Mouse (Mus musculus): ENCODE data around the gene Rgs3.
"Not testable (repeated sequence)": the region's sequence is repeated elsewhere in the genome, so short reads cannot be mapped to it uniquely, and the experiment has no call there.

Rgs3 gene

DNA sequence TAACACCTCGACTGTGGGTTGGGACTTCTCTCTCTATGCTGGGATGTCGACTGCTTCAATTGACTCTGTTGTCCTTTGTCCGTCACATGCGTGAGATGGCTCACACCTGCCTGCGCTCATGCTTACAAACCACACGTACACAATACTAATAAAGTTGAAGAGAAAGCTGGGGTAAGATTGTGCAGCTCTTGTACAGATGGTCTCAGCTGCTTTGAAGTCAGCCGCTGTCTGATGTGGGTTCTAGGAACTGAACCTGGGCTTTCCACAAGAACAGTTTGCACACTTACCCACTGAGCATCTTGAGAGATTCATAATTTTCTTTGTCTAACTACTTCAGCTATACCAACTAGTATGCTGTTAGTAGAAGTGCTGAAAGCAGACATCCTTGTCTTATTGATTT, 7.7 kb upstream of the Rgs3 start:
- no peak for DNase-seq (ENCODE audit: low read depth, low spot score)

GRCm38 (mm10) chr4:62557436-62557835, 2.2 kb upstream of the Rgs3 start:
- peak; percentile 43 for DNase-seq (ENCODE audit: low read depth, low spot score)

DNA sequence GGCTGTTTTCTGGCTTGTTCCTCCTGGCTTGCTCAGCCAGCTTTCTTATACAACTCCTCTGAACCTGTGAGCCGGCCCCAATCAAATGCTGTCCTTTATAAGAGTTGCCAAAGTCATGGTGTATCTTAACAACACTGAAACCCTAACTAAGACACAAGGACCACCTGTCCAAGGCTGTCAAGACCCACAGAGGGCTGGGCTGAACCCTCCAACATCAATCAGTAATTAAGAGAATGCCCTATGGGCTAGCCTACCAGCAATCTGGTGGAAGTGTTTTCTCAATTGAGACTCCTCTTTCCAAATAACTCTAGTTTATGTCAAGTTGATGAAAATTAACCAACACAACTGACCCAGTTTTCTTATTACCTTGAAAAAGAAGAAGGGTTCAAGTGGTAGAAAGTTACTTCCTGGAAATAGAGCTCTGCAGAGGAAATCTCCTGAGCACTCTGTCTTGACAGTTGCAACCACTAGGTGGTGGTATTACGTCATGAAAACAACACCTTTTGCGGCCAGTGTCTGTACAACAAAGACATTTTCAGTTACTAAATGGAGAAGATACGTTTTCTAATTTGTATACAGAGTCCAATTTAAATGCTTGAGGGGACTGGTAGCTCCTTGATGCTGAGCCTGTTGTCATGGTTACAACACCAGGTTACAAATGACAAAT, 1.4 kb downstream of the Rgs3 start:
- peak; percentile 64 for DNase-seq (ENCODE audit: low read depth, low spot score)

GRCm38 (mm10) chr4:62561630-62562001, 2.0 kb downstream of the Rgs3 start:
- DNase-seq (ENCODE audit: low read depth, low spot score): no peak

DNA sequence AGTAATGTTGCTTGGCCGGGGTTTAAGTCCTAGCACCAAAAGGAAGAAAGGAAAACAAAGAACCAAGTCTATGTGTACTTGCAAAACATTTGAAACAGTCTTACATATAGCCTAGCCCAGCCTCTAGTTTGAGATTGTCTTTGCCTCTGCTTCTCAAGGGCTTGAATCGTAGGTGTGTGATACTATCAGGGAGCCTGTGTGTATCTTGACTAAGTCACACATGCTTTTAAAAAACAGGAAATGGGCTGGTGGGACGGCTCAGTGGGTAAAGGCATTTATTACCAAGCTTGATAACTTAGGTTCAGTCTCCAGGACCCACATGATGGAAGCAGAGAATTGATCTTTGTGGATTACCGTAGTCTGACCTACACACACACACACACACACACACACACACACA, 2.4 kb downstream of the Rgs3 start:
- DNase-seq (ENCODE audit: low read depth, low spot score): no peak

GRCm38 (mm10) chr4:62566530-62566929, 6.9 kb downstream of the Rgs3 start:
- no peak for DNase-seq (ENCODE audit: low read depth, low spot score)

DNA sequence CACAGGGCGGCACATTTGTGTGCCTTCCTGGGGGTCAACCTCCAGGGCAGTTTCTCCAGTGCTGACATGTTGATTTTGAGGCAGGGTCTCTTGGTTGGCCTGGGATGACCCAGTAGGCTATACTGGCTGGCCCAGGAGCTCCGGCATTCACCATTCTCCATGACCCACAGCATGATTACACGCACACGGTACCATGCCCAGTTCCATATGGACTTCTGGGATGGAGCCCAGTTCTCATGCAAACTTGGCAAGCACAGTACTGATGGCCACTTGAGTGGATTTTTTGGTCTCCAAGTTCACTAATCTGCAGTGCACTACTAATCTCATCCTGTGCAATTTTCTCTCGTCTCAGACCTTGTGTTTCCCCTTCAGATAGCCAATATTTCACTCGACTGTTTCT, 8.0 kb downstream of the Rgs3 start:
- DNase-seq (ENCODE audit: low read depth, low spot score): no peak

DNA sequence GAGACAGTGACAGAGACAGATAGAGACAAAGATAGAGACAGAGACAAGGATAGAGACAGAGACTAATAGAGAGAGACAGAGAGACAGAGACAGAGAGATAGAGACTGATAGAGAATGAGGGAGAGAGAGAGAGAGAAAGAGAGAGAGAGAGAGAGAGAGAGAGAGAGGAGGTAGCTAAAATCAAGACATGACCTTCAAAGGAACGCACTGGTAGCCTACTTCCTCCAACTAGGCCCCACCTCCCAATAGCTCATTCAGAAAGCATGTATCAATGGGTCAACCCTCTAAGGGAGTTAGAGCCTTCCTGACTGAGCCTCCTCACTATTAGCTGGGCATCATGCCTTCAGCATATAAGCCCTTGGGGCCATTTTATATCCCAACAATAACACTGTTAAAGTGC, 8.7 kb downstream of the Rgs3 start:
- no peak for DNase-seq (ENCODE audit: low read depth, low spot score)

DNA sequence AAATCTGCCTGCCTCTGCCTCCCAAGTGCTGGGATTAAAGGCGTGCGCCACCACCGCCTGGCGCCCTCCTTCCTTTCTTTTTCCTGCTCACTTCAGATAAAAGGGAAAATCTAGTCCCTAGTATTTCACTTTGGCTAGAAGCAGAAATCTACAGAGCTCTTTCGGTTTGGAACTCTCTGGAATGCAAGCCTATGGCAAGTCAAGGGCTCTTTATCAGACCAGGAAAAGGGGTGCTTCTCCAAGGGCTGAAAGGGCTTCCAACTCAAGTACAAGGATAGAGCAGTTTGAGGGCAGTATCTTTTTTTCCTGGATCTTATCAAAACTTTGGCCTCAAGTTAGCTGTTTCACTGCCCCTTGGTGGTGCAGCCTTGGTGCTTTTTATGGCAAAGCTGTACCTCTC, 10.0 kb downstream of the Rgs3 start:
- DNase-seq (ENCODE audit: low read depth, low spot score): no peak

- DNase-seq (ENCODE audit: low read depth, low spot score): no peak
Observed at GRCm38 (mm10) chr4:62570029-62570428, 10.4 kb downstream of the Rgs3 start.

DNA sequence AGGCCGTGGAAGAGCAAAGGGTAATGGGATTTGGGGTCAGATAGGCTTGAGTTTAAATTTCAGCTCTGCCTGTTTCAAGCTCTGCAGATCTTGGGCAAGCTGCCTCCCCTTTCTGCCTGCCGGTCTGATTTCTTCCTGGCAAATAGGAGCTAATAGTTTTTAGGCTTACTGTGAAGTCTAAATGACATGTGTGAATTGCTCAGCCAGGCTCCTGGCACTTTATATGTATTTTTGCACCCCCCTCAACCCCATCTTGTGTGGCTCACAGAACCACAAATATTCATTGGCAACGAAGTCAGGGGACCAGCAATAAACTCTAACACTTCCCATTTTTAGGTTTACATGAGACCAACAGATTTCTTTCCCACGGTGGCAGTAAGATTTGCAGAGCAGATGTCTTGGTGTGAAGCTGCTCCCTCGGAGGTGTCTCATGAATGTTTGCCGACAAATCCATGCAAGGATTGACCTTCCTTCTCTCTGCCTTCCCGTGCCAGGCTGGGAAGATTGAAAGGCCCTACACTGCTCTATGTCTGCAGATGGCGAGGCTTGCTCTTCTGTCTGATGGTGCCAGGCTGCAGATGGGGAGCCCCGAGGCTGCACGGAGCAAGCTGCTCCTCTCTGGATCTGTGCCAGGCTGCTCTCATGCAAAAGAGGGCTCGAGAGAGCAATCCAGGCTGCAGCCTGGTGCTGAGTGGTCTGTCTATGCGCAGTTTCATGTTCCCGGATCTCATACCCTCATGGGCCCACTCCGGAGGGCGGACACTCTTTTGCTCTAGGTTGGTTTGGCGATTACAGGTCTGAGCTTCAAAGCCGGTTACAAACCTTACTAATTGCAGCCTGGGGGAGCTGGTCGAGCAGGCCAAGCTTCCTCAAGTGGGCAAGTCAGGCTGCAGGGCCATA, 23.0 kb downstream of the Rgs3 start:
- DNase-seq (ENCODE audit: low read depth, low spot score): peak; percentile 46

DNA sequence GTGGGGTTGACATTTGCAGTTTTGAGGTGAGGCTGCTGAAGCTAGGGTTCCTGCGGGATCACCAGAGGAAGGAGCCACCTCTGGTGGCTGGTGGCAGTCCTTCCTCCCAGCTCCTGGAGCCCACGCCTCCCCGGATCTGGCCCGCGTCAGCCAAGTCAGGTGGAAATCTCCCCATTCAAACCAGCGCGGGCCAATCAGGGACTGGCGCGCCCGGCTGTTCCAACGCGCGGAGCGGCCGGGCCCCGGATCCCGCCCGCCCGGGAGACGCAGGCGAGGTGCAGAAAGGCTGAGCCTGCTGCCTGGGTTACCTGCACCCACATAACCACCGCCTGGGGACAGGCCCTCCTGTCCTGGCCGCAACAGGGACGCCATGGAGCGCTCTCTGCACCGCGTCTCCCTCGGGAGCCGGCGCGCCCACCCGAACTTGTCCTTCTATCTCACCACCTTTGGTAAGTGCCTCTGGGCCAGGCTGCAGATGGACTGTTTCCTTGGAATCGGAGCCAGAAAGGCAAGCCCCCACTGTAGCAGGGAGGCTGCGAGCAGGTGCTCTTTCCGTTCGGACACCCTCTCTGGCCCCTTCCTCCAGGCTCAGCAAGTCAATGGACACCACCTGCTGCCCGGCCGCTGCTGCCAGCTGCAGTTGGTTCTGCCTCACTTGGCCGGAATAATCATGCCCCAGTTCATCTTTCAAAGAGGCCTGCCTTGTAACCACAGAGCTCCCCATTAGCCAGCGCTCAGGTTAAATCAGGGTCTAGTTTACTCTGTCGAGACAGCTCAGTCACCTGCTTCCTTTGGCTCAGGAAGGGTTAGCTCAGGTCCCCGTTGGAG, 23.8 kb downstream of the Rgs3 start:
- no peak for DNase-seq (ENCODE audit: low read depth, low spot score)

DNA sequence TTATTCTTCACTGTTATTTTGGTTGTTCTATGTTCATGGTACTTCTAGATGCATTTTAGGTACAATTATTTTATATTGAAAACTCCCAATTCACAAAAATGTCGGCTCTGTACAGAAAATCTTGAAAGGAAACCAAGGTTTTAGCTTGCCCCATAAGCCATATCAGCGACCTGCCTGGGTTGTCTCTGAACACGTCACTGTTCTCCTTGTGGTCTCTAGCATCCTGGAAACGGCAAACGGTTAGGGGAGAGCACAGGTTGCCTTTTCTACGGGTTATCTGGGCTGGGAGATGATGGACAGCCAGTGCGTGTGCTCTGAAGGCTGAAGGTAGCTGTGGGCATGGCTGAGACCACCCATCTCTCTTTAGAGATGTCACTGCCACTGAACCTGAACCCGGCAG, 27.4 kb downstream of the Rgs3 start:
- DNase-seq (ENCODE audit: low read depth, low spot score): no peak

DNA sequence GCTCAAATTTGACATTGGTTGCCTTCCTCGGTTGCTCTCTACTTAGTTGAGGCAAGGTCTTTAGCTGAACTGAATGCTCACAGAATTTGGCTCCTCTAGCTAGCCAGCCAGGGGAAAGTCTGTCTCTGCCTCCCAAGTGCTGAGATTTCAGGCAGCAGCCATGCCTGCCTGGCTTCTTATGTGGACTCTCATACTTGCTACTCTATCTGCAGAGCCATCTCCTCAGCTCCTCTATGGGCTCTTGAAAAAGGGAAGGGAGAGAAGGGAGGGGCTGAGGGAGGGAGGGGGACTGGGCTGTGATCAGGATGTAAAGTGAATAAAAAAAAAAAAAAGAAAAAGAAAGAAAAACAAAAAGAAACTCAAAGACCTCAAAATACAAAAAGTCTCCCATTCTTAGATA, 31.2 kb downstream of the Rgs3 start:
- no peak for DNase-seq (ENCODE audit: low read depth, low spot score)

- DNase-seq (ENCODE audit: low read depth, low spot score): no peak
Observed at GRCm38 (mm10) chr4:62591326-62591725, 31.7 kb downstream of the Rgs3 start.

DNA sequence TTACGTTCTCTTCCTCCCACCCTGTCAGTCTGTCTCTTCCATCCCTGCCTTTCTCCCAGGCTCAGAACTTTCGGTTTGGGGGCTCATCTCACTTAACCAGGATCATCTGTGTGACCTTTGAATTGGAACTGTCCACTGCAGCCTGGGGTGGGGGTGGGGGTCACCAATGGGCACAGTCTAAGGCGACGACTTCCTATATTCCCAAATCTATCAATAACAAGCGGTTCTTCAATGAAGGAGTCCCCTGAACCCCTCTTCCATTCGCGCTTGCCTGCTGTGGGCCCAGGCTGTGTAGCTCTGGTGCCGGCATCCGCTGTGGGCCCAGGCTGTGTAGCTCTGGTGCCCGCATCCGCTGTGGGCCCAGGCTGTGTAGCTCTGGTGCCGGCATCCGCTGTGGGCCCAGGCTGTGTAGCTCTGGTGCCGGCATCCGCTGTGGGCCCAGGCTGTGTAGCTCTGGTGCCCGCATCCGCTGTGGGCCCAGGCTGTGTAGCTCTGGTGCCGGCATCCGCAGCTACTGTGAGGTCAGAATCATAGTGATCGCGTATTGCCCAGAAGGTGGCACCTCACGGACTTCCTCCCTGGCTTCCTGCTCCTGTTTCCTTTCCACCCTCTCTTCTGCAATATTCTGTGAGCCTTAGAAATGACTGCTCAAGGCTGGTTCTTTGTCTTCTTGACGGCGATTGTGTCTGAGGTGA, 34.0 kb downstream of the Rgs3 start:
- not testable (repeated sequence) for DNase-seq (ENCODE audit: low read depth, low spot score)

- DNase-seq (ENCODE audit: low read depth, low spot score): no peak
Observed at GRCm38 (mm10) chr4:62594442-62594841, 34.8 kb downstream of the Rgs3 start.

DNA sequence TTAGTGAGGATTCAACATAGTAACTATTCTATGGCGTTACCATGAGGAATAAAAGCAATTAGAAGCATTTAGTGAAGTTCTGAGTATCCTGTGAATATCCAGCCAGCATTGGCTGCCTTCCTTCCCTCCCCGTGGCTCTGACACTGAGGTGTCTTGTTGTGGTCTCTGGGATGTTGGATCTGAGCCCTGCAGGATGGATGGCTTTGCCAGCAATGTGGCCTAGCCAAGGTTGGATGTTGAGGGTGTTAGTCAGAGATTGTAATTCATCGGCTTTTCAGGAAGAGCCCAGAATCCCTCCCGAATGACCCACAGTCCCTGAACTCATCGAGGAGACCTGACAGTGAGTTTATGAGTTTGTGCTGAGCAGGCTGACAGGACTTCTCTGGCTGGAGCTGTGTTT, 36.4 kb downstream of the Rgs3 start:
- no peak for DNase-seq (ENCODE audit: low read depth, low spot score)

DNA sequence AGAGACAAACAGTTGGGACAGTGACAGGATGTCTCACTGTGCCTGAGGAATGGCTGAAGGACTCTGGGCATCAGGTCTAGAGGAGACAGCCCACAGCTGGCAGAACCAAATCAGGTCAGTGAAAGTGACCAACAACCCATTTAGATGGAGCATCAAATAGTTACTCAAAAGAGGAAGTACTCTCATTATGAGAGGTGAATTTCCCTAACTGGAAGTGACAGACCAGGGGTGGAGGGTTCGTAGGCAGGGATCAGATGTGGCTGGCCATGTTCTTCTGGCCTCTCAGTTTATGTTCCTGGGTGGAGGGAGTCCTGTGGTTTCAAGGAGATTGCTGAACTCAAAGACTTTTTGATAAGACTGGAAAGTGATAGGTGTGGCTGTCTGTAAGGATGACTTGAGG, 40.9 kb downstream of the Rgs3 start:
- no peak for DNase-seq (ENCODE audit: low read depth, low spot score)

GRCm38 (mm10) chr4:62603607-62604006, 44.0 kb downstream of the Rgs3 start:
- DNase-seq (ENCODE audit: low read depth, low spot score): no peak

- no peak for DNase-seq (ENCODE audit: low read depth, low spot score)
Observed at GRCm38 (mm10) chr4:62604094-62604493, 44.4 kb downstream of the Rgs3 start.
